Mouse (Mus musculus): ENCODE measurements around the gene Zgrf1. TPM values are rescaled to one million over a fixed set of nuclear protein-coding genes. Genes with fewer than 3 reads are reported as not detected.

Zgrf1 gene
- polyA plus RNA-seq, 1 experiment from 2014 or later = 9.9 TPM

DNA sequence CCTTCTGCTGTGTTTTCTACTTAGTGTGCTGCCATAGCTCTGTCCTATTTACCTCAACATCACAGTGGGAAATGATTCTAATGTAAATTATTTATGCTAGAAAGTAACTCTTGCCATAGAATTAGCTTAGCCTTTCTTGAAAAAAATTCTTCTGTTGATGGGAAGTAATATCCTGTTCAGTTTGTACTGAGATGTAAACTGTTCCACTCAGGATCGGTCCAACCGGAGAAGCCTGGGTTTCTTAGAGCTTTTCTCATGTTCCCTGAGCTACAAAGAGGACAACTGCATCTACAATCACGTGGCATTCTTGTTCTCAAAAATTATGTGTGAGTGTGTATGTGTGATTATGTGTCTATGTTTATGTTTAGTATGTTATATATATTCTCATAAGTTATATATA lies 24.1 kb upstream of the Zgrf1 start:
- Histone ChIP-seq H3K4me2 (no peak overlapping the region), H3K4me1 (replicated peaks) (peaks cover 14% of the 10 kb centered on the region; the same call in 1 of the 2 replicates), H3K27ac (ENCODE audit: poor library complexity, severe bottlenecking) (no peak overlapping the region), H3K36me3 (no peaks in the 10 kb centered on the region), H3K9me3 (replicated peaks) (no peaks in the 10 kb centered on the region), H3K9ac (no peak overlapping the region), H3K27me3 (replicated peaks) (no peaks in the 10 kb centered on the region), H3K4me3 (no peak overlapping the region)
- no peak for ATAC-seq (ENCODE audit: insufficient number of reproducible peaks, low FRiP score)
- whole genome bisulfite sequencing = 92% methylated on average over 3 of the region's 3 CpGs

DNA sequence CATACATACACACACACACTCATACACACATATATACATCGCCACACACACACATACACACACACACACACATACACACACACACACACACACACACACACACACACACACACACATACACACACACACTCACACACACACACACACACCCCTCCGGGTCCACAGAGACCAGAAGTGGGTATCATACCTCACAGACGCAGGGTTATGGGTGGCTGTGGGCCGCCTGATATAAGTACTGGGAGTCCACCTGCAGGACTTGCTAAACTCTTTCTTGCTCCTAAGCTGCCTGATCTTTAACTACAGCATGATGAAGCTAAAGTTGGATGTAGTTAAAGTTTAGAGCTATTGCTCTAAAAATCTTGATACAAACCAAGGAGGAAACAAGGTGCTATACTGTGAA lies 23.5 kb upstream of the Zgrf1 start:
- no peak overlapping the region for H3K9ac ChIP-seq

DNA sequence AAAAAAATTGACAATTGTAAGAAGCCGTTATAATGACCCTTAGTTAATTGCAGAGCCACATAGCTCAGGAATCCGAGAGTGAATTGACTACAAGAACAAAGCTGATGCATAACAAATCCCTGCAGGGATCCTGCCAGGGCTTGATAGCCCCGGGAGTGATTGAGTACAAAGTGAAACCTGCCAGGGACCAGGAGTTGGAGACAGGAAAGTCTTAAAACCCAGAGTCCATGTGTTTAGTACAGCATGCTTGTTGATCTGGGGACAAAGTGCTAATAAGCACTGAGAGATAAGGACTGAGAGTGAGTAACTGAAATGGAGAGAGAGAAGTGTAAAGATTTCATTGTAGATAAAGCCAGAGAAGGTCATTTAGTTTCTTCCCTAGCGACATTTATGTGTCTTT lies 23.0 kb upstream of the Zgrf1 start:
- H3K27ac ChIP-seq (ENCODE audit: poor library complexity, severe bottlenecking) = no peak overlapping the region

More for the DNA sequence above, 23.5 kb upstream of the Zgrf1 start:
- Histone ChIP-seq H3K4me2 (no peak overlapping the region), H3K27me3 (replicated peaks) (no peaks in the 10 kb centered on the region), H3K4me1 (replicated peaks) (peaks cover 10% of the 10 kb centered on the region; the same call in 1 of the 2 replicates), H3K9me3 (replicated peaks) (no peaks in the 10 kb centered on the region), H3K27ac (ENCODE audit: poor library complexity, severe bottlenecking) (no peak overlapping the region), H3K36me3 (no peaks in the 10 kb centered on the region), H3K4me3 (no peak overlapping the region)
- ATAC-seq (ENCODE audit: insufficient number of reproducible peaks, low FRiP score) = no peak
- WGBS = 76% methylated on average over 4 of the region's 4 CpGs

DNA sequence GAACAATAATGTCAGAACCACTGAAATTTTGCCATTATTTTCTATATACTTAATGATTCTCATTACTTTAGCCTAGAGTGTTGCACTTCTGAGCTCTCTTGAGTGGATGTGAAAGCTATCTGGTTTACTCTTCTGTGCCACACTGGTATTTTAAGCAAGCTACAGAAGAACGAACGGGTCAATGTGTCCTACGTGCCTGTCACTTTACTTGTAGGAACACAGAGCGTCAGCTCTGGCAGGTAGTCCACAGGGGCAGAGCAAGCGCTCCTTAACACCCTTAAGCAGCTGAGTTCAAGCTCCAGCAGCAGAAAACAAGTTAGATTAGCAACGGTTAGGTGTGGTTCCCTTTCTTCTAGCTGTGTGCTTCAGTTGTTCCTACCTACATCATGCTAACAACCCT lies 14.1 kb upstream of the Zgrf1 start:
- H3K36me3 ChIP-seq = peaks cover 37% of the 10 kb centered on the region
- no peak for ATAC-seq (ENCODE audit: insufficient number of reproducible peaks, low FRiP score)
- WGBS = 55% methylated on average over 6 of the region's 6 CpGs

More for the DNA sequence above, 23.0 kb upstream of the Zgrf1 start:
- Histone ChIP-seq H3K9me3 (replicated peaks) (no peaks in the 10 kb centered on the region), H3K4me1 (replicated peaks) (peaks cover 9% of the 10 kb centered on the region; the same call in 1 of the 2 replicates), H3K4me2 (0 out of 2 replicates have a peak overlapping the region, but pooled peaks have one; percentile 28), H3K4me3 (no peak overlapping the region), H3K36me3 (no peaks in the 10 kb centered on the region), H3K27me3 (replicated peaks) (no peaks in the 10 kb centered on the region), H3K9ac (no peak overlapping the region)
- ATAC-seq (ENCODE audit: insufficient number of reproducible peaks, low FRiP score) = no peak
- 14% methylated on average over 4 of the region's 4 CpGs for WGBS

DNA sequence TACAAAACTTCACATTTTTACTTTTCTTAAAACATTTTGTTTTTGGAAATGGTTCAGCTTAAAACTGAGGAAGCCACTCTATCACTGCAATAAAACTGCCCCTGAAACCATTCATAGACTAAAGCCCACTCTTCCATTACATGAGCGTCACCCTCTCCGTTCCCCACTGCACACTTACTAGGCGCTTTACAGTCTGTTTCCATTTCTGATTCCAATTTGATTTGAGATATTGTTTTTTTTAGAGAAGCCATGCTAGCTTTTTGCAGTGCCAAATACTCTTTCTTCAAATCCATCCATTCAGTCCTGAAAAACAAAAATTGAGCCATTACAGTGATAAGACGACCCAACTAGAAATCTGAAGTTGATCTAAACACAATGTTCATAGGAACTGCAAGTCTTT lies 9.3 kb upstream of the Zgrf1 start:
- Histone ChIP-seq H3K4me3 (no peak overlapping the region), H3K27me3 (replicated peaks) (no peaks in the 10 kb centered on the region), H3K36me3 (peaks cover 50% of the 10 kb centered on the region), H3K9me3 (replicated peaks) (no peaks in the 10 kb centered on the region), H3K27ac (ENCODE audit: poor library complexity, severe bottlenecking) (no peak overlapping the region), H3K9ac (no peak overlapping the region), H3K4me2 (no peak overlapping the region), H3K4me1 (replicated peaks) (no peaks in the 10 kb centered on the region)
- ATAC-seq (ENCODE audit: insufficient number of reproducible peaks, low FRiP score) = no peak
- WGBS = 81% methylated on average over 4 of the region's 4 CpGs

More for the DNA sequence above, 14.1 kb upstream of the Zgrf1 start:
- Histone ChIP-seq H3K27me3 (replicated peaks) (no peaks in the 10 kb centered on the region), H3K9ac (no peak overlapping the region), H3K4me2 (no peak overlapping the region), H3K4me3 (no peak overlapping the region), H3K4me1 (replicated peaks) (no peaks in the 10 kb centered on the region), H3K27ac (ENCODE audit: poor library complexity, severe bottlenecking) (no peak overlapping the region), H3K9me3 (replicated peaks) (no peaks in the 10 kb centered on the region)

DNA sequence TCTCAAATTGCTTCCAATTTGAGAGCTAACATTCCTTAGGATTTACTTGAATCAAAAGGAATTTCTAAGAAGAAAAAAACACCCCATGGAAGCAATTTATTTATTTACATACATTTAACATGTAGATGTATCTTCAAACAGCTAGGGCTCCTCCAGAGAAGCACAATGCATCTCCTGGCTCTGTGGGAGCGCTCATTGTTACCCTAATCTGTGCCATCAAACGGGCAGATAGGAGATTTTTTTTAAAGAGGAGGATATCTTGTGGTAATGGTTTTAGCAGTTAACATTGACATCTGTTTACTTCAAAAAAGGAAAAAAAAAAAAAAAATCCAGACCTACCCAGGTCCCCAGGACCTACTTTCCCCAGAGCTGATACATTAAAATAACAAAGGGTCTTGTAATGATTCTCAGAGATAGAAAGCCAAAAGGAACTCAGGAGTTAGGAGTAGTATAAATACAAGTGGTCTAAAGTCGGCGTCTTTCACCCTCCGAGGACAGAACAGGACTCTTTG lies 8.6 kb upstream of the Zgrf1 start:
- Histone ChIP-seq H3K9ac (no peak overlapping the region), H3K4me1 (replicated peaks) (no peaks in the 10 kb centered on the region), H3K4me3 (no peak overlapping the region), H3K36me3 (peaks cover 47% of the 10 kb centered on the region), H3K27me3 (replicated peaks) (no peaks in the 10 kb centered on the region), H3K9me3 (replicated peaks) (no peaks in the 10 kb centered on the region), H3K27ac (ENCODE audit: poor library complexity, severe bottlenecking) (no peak overlapping the region), H3K4me2 (no peak overlapping the region)
- ATAC-seq (ENCODE audit: insufficient number of reproducible peaks, low FRiP score) = no peak
- WGBS = 31% methylated on average over 5 of the region's 5 CpGs

DNA sequence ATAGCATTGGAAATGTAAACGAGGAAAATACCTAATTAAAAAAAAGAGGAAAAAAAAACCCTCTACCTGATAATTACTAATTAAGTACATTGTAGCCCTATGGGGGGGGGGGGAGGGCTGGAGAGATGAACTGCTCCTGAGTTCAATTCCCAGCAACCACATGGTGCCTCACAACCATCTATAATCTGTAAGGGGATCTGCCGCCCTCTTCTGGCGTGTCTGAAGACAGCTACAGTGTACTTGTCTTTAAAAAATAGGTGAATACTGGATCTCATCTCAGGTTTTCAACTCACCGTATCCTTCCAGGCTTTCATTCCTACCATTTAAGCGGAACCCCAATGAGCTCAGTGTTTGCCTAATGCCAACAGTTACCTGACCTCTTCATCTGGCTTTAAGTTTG lies 5.4 kb upstream of the Zgrf1 start:
- Histone ChIP-seq H3K4me1 (replicated peaks) (peaks cover 3% of the 10 kb centered on the region; the same call in 1 of the 2 replicates), H3K9me3 (replicated peaks) (no peaks in the 10 kb centered on the region), H3K4me3 (no peak overlapping the region), H3K36me3 (peaks cover 37% of the 10 kb centered on the region), H3K9ac (no peak overlapping the region), H3K27ac (ENCODE audit: poor library complexity, severe bottlenecking) (no peak overlapping the region), H3K27me3 (replicated peaks) (no peaks in the 10 kb centered on the region), H3K4me2 (no peak overlapping the region)
- no peak for ATAC-seq (ENCODE audit: insufficient number of reproducible peaks, low FRiP score)
- WGBS = 41% methylated on average over 5 of the region's 5 CpGs

DNA sequence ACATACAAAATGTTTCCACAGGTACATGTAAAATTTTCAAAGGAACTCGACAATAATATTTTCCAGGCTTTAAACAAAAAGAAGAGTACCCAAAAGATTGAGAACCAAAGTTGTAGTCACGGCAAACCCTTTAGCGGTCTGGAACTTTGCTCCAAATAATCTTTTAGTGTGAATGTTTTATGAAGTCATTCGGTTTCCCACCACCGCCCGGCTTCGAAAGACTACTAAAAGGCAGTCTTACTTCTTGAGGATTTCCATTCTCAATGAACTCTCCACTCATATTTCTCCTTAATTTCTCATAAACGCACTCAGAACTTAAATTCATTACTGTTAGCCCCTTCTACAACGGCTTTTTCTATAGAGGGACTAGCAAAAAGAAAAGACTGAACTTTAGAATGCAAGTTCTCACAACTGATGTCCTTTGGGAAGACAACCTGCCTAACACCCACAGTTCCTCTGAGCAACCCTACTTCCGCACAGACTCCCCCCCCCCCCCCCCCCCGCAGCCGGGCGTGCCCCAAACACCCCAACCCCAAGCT lies 786 bp upstream of the Zgrf1 start:
- peaks cover 15% of the 10 kb centered on the region for H3K36me3 ChIP-seq
- peak overlapping the region; percentile 76 for H3K4me2 ChIP-seq
- peak overlapping the region; percentile 68 for H3K4me3 ChIP-seq
- peak overlapping the region; percentile 91 for H3K9ac ChIP-seq
- no peaks in the 10 kb centered on the region for H3K9me3 ChIP-seq (replicated peaks)
- 8% methylated on average over 10 of the region's 13 CpGs for WGBS
- peaks cover 12% of the 10 kb centered on the region for H3K4me1 ChIP-seq (replicated peaks)
- no peak for ATAC-seq (ENCODE audit: insufficient number of reproducible peaks, low FRiP score)
- no peaks in the 10 kb centered on the region for H3K27me3 ChIP-seq (replicated peaks)
- H3K27ac ChIP-seq (ENCODE audit: poor library complexity, severe bottlenecking) = peak overlapping the region; percentile 97

DNA sequence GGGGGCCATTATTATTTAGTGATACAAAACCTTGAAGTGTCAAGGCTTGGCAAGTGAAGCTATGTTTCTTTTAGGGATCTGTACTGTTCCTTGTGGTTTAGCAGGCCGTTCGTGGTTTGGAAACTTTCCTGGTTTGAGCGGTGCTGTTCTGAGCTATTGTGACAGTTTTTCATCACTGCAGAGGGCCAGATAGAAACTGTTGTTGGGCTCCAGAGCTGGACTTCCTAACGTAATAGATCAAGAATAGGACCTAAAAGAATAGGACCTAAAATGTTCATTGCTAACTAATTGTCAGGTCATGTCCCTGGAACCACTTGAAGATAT lies 393 bp downstream of the Zgrf1 start:
- peak overlapping the region; percentile 97; the same call in 1 of the 2 replicates for H3K27ac ChIP-seq (ENCODE audit: poor library complexity, severe bottlenecking)

DNA sequence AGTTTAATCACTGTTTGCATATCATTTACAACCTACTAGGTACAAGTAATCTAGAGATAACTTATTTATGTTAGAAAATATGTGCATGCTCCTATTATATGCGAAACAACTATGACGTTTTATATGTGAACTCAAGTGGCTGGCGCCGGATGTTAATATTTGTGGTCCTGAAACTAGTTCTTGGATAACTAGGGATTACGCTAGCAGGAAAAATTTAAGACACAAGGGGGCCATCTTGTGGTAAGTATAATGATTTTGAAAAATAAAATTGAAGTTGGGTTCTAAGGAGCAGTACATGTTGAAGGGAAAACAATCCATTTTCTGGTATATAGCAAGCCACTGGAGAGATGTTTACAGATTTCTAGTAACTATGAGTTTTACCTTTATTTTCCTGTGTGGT lies 1.4 kb downstream of the Zgrf1 start:
- peak overlapping the region; percentile 52 for H3K4me2 ChIP-seq
- peaks cover 23% of the 10 kb centered on the region for H3K36me3 ChIP-seq
- H3K27ac ChIP-seq (ENCODE audit: poor library complexity, severe bottlenecking) = no peak overlapping the region
- H3K27me3 ChIP-seq (replicated peaks) = no peaks in the 10 kb centered on the region
- H3K9ac ChIP-seq = no peak overlapping the region
- peak overlapping the region; percentile 31 for H3K4me3 ChIP-seq
- 62% methylated on average over 5 of the region's 5 CpGs for WGBS
- H3K4me1 ChIP-seq (replicated peaks) = peaks cover 12% of the 10 kb centered on the region
- H3K9me3 ChIP-seq (replicated peaks) = no peaks in the 10 kb centered on the region
- ATAC-seq (ENCODE audit: insufficient number of reproducible peaks, low FRiP score) = no peak

More for the DNA sequence above, 393 bp downstream of the Zgrf1 start:
- no peak for ATAC-seq (ENCODE audit: insufficient number of reproducible peaks, low FRiP score)
- peaks cover 20% of the 10 kb centered on the region for H3K36me3 ChIP-seq
- H3K4me1 ChIP-seq (replicated peaks) = peaks cover 12% of the 10 kb centered on the region
- under 1% methylated on average over 4 of the region's 4 CpGs for WGBS
- H3K9me3 ChIP-seq (replicated peaks) = no peaks in the 10 kb centered on the region
- no peaks in the 10 kb centered on the region for H3K27me3 ChIP-seq (replicated peaks)
- peak overlapping the region; percentile 91 for H3K9ac ChIP-seq
- H3K4me3 ChIP-seq = peak overlapping the region; percentile 68
- H3K4me2 ChIP-seq = peak overlapping the region; percentile 76

DNA sequence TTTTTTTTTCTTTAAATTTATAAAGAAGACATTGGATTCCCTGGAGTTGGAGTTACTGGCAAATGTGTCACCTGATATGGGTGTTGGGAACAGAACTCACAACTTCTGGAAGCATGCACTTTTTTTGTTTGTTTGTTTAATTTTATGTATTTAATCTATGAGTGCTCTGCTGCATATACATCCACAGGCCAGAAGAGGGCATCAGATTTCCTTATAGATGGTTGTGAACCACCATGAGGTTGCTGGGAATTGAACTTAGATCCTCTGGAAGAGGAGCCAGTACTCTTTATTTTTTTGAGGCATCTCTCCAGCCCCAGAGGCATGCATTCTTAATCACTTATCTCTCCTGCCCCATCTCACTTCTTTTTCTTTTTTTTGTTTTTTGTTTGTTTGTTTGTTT lies 4.9 kb downstream of the Zgrf1 start:
- Histone ChIP-seq H3K27me3 (replicated peaks) (no peaks in the 10 kb centered on the region), H3K4me1 (replicated peaks) (peaks cover 9% of the 10 kb centered on the region), H3K4me3 (no peak overlapping the region), H3K27ac (ENCODE audit: poor library complexity, severe bottlenecking) (no peak overlapping the region), H3K9me3 (replicated peaks) (no peaks in the 10 kb centered on the region), H3K9ac (no peak overlapping the region), H3K4me2 (no peak overlapping the region), H3K36me3 (peaks cover 49% of the 10 kb centered on the region)
- ATAC-seq (ENCODE audit: insufficient number of reproducible peaks, low FRiP score) = no peak

DNA sequence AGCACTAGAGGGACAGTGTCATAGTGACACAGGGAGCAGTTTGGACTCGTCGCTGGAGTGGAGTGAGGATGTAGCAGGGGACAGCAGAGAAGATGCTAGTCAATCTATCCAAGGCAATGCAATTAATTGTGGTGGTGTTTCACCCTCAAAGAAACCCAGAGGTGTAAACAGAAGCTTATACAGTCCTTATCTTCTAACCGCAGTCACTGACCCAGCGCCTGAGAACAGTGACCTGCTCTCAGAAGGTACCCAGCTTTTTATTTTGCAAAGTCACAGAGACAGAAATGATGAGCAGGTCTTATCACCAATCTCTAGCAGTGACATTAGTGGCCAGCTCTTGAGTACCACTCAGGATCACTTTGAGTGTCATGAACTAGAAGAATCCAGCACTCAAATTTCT lies 9.7 kb downstream of the Zgrf1 start:
- no peaks in the 10 kb centered on the region for H3K9me3 ChIP-seq (replicated peaks)
- H3K27me3 ChIP-seq (replicated peaks) = no peaks in the 10 kb centered on the region
- H3K9ac ChIP-seq = no peak overlapping the region
- no peaks in the 10 kb centered on the region for H3K4me1 ChIP-seq (replicated peaks)
- no peak overlapping the region for H3K4me2 ChIP-seq
- ATAC-seq (ENCODE audit: insufficient number of reproducible peaks, low FRiP score) = no peak
- no peak overlapping the region for H3K4me3 ChIP-seq
- H3K36me3 ChIP-seq = peaks cover 56% of the 10 kb centered on the region
- 84% methylated on average over 4 of the region's 4 CpGs for WGBS
- H3K27ac ChIP-seq (ENCODE audit: poor library complexity, severe bottlenecking) = no peak overlapping the region
